Comparison of ENCODE assay signal across 19 mouse cellular contexts in genomic region chr2:27947252-27947651, GRCm38 (mm10).
A peak's percentile ranks its signal among the peaks of the same experiment; 100 is the strongest.
DNase-seq lines count a peak whose midpoint lies in the region; ATAC-seq lines count a peak whose summit lies in the region.
"Had no signal": no experiment of that assay in that cellular context is flagged by ENCODE, and none has a peak within 500 bp of the region (broad histone marks: within the 10 kb centered on the region; RNA-seq: fewer than 3 reads in every experiment).

No protein-coding gene starts in this region.

- H3K27me3 ChIP-seq in stomach, embryonic 14.5 days (ENCODE audit: control insufficient read depth, insufficient read depth, low read length), result no peaks in the 10 kb centered on the region
- H3K27me3 ChIP-seq: embryonic facial prominence, embryonic 12.5 days; forebrain, embryonic 12.5 days; heart, embryonic 12.5 days had no signal

- ATAC-seq in frontal cortex, adult (ENCODE audit: low TSS enrichment), result peak; percentile 88
- ATAC-seq in stomach, embryonic 14.5 days (ENCODE audit: insufficient number of reproducible peaks, insufficient read depth, low FRiP score, low read depth), result no peak
- ATAC-seq in megakaryocyte, adult 5-6 weeks (ENCODE audit: poor library complexity, severe bottlenecking), result no peak

- peaks cover 27% of the 10 kb centered on the region for H3K36me3 ChIP-seq in stomach, embryonic 14.5 days (ENCODE audit: control insufficient read depth, insufficient read depth, low read length)
- H3K36me3 ChIP-seq: forebrain, embryonic 12.5 days had no signal

- H3K9ac ChIP-seq in stomach, embryonic 14.5 days (replicated peaks; ENCODE audit: low read depth, low read length), result no peak overlapping the region
- H3K9ac ChIP-seq: embryonic facial prominence, embryonic 12.5 days; forebrain, embryonic 12.5 days; heart, embryonic 12.5 days; hindbrain, embryonic 14.5 days had no signal

- 82% methylated on average over 4 of the region's 4 CpGs for WGBS in stomach, embryonic 14.5 days

- H3K4me3 ChIP-seq in stomach, embryonic 14.5 days (ENCODE audit: low read depth, low read length), result no peak overlapping the region
- H3K4me3 ChIP-seq: embryonic facial prominence, embryonic 12.5 days; forebrain, embryonic 12.5 days; heart, embryonic 12.5 days; hindbrain, embryonic 10.5 days had no signal

- H3K27ac ChIP-seq in stomach, embryonic 14.5 days (ENCODE audit: low read length), result peak overlapping the region; percentile 58; the same call in 1 of the 2 replicates
- H3K27ac ChIP-seq: embryonic facial prominence, embryonic 12.5 days; forebrain, embryonic 12.5 days; hindbrain, embryonic 10.5 days; hindbrain, embryonic 14.5 days had no signal

- H3K9me3 ChIP-seq in stomach, embryonic 14.5 days (ENCODE audit: control insufficient read depth, low read depth, low read length), result no peaks in the 10 kb centered on the region
- H3K9me3 ChIP-seq: embryonic facial prominence, embryonic 12.5 days; forebrain, embryonic 12.5 days; heart, embryonic 12.5 days; hindbrain, embryonic 10.5 days had no signal

- H3K4me1 ChIP-seq in stomach, embryonic 14.5 days (ENCODE audit: control insufficient read depth, insufficient read depth, low read length), result no peaks in the 10 kb centered on the region
- H3K4me1 ChIP-seq: forebrain, embryonic 12.5 days; heart, embryonic 12.5 days; hindbrain, embryonic 10.5 days had no signal

- no peak for DNase-seq in frontal cortex, postnatal 10 days (ENCODE audit: low spot score in 2 of 2)
- peak; percentile 39 to 53 for DNase-seq in right cerebral cortex, postnatal 10 days (ENCODE audit: low spot score in 2 of 2)
- no peak for DNase-seq in right cerebral cortex, adult 2 months (ENCODE audit: low spot score in 2 of 2)
- DNase-seq in telencephalon, adult 2 months (ENCODE audit: low read depth, low spot score), result peak; percentile 35
- no peak for DNase-seq in layer of hippocampus, adult 9-11 months
- DNase-seq: adrenal gland, adult 2 months; adrenal gland, postnatal 25 days; cerebellum, adult 2 months; cerebellum, postnatal 14 days; embryo, embryonic 11 days; gastrocnemius, postnatal 14 days had no signal

- no peak overlapping the region for H3K4me2 ChIP-seq in stomach, embryonic 14.5 days (replicated peaks; ENCODE audit: low read depth, low read length)
- H3K4me2 ChIP-seq: embryonic facial prominence, embryonic 12.5 days; forebrain, embryonic 12.5 days; heart, embryonic 12.5 days; hindbrain, embryonic 14.5 days had no signal

Comparison
In these comparisons a context has a peak if more than half of its experiments do, and no peak if none do; other contexts are left out.
1. DNase-seq: peak in right cerebral cortex, postnatal 10 days (2 of 2) and telencephalon, adult 2 months (single experiment); none in frontal cortex, postnatal 10 days (0 of 2), right cerebral cortex, adult 2 months (0 of 2) and layer of hippocampus, adult 9-11 months (single experiment).